Mouse (Mus musculus) spleen, postnatal 14 days (tissue): ENCODE results near the gene Bco2.
A peak's percentile ranks its signal among the peaks of the same experiment; 100 is the strongest.

ENCODE experiments used
- DNase-seq, 2 experiments: peaks; one replicate each; pipeline ENCODE4 v3.0.0; 2021 to 2022; ENCODE audit warnings: low spot score in 2 of 2

Gene Bco2

DNA sequence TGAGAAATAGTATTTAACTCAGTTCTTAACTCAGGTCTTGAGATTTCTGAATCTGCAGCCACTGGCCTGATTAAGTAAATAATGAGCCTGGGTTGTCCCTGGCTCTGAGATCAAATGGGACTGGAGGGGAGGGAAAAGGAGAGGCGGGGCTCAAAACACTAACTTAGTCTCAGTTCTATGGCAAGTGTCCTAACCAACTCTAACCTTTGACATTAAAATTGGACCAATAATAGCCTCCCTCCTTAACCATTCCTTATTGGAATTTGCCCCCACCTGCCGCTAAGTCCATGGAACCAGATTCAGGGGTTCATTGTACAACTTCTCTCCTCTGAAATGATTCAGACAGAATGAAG is at the start of gene Bco2:
TSS of gene Bco2 (minus strand) at position 88 of the 353 bp plus-strand sequence.
- DNase-seq = no peak

DNA sequence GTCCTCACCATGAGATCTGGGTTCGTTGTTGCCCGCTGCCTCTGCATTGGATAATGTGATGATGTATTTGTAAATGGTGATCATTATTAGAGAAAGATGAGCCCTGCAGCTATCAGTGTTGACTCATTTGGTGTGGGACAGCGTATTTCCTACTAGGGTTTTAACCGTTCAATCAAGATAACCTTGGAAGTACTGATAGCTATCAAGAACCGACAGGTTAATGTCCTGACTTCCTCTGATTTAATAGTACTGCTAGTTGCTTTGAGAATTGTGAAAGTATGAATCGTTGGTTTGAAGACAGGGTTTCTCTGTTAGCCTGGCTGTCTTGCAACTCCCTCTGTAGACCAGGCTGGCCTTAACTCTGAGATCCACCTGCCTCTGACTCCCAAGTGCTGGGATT is 49.4 kb upstream of the Bco2 start:
- no peak for DNase-seq

DNA sequence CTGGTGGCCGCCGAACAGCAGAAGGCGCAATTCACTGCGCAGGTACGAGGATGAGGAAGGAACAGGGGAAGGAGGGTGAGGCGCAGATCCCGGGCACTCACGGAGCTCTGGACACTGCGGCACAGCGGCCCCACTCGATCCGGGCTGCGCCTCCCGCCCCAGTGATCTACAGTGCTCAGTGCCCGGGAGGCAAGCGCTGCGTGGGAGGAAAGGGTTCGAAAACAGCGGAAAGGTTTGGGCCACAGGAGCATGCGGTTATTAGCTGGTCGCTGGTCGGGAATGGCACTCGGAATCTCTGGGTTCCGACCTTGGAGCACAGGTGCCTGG is 49.0 kb upstream of the Bco2 start:
- DNase-seq = no peak

DNA sequence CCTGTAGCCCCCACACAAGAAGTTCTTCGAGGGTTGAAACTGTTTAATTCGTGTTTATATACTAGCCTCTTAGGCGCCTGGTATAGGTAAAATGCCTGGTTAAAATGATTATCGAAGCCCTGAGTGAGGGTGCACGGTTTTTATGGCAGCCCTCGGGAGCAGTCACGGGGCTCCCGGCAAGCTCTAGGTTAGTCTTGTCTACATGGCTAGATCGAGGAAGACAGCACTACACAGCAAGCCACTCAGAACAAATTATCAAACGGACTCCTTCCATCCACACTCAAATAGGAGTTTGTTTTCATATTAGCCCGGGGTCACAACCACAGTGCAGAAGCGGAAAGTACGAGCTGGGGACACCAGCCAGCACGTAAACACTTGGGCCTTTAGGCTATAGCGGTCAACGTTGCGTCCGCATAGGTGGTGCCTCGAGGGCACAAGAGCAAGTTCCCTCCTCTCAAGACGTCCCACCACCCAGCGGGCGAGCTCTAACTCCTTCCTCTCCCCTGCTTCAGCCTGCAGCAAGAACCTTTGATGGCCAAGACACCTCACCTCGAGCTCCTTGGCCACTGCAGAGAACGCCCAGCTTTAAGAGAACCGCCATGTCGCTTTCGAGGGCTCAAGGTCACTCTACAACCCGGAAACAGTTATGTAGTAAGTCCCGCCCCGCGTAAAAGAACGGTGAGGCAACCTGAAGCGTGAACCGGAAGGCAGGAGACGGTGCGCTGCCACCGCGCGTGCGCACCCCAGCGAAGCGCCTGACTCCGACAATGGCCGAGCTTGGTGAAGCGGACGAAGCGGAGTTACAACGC is 48.4 kb upstream of the Bco2 start, which contains the start of the genes Sdhd and Timm8b:
TSS of gene Sdhd (minus strand) at position 624 of the 809 bp plus-strand sequence.
TSS of gene Timm8b (plus strand) at position 722 of the 809 bp plus-strand sequence.
- peak; percentile 85 to 90 for DNase-seq

DNA sequence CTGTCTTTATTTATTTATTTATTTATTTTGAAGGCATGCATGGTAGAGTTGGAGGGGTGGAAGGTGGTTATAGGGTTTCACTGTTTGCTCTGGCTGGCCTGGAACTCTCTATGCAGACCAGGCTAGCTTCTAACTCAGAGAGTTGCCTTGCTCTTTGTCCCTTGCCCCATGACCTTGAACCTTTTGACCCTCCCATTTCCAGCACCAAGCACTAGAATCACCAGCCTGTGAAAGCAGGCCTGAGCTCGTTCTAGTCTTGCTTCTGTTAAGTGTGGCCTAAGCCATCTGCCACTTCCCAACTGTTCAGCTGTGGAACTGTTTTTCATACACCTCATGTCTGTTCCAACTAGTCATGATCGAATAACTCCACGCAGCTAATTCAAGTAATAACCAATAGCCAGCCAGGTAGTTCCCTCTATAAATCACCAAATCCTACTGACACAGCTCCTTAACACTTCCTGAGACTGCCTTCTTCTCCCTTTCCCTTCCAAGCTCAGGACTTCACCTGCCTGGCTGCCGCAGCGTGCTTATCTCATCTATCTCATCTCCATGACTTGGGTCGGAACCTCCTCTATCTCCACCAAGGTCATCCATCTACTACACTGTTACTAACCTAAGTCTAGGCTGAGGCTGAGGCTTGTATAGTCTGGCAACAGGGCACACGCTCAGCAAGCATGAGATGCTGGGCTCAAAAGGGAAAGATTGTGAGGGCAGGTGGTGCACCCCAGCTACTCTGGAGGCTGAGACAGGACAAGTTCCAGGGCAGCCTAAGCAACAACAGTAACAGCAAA is 47.3 kb upstream of the Bco2 start:
- DNase-seq = no peak

DNA sequence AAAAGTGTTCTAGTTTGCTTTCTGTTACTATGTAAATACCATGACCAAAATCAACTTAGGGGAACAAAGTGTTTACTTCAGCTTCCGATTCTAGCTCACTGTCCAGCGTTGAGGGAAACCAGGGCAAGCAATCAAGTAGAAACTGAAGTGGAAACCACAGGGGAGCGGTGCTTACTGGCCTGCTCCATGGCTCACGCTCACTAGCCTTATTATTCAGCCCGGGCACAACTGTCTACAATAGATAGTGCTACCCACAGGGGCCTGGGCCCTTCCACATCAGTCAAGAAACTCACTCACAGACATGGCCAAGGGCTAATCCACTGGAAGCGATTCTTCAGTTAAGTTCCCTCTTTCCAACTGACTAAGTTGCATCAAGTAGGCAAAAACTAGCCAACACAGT is 46.6 kb upstream of the Bco2 start:
- DNase-seq = no peak

DNA sequence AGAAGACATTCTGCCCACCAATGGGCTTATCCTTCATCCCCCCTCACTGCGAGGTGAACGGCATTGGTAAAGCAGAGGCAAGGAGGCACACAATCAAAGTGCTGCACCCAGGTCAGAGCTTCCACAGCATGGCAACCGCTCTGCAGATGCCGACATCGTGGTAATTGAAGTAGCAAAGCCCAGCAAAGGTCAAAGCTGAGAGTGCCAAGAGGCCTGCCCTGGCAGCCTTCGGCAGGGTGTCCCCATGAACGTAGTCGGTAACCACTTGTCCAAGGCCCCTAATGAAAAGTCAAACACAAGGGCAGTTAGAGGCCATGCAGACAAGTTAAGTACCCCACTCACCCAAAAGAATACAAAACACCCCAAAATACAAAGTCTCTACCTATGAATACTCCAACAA is 42.0 kb upstream of the Bco2 start:
- DNase-seq = no peak

DNA sequence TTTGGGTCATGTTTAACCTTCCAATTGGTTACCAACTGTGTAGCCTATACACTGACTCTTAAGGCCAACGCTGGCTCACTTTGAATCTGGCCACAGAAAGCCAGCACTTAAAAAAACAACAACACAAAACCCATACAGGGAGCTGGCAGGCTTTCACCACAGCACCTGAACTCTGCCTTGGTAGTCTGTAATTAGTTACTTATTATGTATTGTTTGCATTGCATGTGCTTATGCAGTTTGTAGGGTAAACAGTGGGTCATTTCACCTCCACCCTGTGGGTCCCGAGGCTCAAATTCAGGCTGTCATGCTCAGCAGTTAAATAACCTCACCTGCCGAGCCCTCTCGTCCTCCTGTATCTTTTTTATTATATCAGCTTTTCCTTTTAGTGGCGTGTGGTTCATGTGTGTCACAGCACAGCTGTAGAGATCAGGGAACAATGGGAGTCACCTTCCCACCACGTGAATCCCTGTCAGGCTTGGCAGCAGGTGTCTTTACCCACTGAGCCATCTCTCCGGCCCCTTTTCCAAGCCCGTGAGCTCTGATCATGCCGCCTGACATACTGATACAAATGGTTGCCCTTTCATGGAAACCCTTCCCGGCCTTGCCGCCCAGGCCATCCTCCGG is 39.9 kb upstream of the Bco2 start:
- no peak for DNase-seq

DNA sequence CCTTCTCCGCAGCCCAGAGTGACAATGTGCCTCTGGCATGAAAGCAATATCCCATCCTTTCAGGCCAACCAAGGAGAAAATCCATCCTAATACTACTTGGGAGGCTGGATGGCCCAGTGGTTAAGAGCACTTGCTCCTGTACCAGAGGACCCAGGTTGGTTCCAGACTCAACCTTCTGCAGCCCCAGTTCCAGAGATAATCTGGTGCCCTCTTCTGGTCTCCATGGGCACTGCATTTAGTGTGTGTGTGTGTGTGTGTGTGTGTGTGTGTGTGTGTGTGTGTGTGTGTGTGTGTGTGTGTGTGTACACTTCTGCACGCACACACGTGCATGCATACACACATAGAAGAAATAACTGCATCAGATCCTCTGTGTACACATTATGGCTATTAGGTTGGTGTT is 38.6 kb upstream of the Bco2 start:
- DNase-seq = peak; percentile 12 to 56

DNA sequence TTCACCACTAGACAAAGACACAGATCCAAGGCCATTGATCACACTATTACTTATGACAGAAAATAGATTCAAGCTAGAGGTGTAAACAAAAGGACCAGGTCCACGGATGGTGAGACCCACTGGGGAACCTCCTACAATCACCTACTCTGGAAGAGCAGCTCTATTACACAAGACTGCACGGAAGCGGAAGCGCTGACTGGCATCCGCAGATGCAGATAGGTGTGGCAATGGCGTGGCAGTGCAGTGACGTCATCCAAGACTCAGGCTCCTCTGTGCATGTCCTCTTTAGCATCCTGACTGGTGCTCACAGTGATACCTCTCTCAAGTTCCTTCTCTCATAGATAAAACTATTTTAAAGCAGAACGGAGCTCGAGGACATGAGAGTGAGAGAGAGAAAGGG is 38.0 kb upstream of the Bco2 start:
- DNase-seq = no peak

DNA sequence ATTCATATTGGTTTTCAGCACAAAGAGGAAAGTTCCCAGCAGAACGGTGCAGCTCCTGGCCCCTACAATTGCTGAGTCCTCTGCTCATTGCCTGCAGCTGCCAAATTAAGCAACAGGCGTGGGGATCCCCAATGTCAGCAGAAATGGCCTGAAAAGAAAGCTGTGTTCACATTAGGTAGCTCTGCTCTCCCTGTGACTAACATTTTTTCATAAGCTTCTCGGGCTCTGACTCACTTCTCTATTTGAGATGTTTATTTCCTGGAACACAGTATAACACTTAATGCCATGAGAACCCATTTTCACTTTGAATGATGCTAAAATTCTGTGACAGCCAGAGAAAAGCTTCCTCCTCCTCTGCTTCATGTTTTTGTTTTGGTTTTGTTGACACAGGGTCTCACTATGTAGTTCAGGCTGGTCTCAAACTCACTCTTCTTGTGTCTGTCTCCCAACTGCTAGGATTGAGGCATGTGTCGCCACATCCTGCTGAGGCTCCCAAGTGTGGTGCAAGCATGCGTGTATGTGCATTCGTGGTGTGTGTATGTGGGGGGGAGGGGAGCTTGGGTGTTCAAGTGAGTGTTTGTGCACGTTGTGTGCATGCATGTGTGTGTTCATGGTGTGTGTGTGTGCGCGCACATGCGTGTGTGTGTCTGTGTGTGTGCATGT is 36.0 kb upstream of the Bco2 start:
- DNase-seq = no peak

DNA sequence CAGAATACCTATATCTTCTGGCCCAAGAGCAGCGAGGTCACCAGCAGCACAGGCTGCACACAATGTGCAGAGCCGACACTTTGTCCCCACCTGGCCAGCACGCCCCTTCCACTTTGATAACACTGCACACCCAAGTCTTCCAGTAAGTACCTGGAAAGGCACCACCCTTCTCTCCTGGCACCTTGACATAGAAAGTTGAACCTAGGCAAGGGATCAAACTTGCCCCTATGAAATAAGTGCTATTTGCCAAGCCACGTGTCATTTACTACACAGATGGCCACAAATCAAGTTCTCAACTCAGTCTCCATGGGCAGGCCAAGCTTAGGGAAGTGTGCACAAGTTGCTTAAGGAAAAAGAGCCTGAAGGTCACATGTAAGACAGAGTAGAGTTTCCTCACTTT is 32.0 kb upstream of the Bco2 start:
- no peak for DNase-seq

DNA sequence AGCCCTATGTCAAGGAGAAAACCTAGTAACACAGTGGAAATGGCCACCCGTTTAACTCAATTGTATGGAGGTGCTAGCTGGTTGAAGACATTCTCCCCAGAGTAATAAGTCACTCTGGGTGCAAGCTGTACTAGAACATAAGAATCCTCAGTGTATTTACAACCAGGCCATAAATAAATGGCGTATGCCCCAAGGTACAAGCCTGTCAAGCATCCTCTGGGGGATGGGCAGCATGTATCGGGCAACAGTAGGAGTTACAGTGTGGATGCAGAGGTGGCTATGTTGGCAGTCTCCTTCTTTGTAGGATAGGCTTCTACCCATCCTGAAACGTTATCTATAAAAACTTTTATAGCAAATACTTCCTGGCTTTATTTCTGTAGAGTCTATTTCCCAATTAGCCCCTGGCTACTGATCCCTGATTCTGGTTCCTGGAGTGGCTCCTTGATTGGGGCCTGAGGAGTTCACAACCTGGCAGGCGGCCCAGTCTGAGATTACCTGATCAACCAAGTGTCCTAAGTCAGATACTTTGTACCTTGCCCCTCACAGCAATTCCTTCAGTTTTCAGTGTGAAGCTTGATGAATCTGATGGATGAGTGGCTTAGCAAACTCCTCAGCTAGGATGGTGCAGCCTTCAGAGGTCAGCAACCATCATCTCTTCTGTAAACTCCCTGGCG is 30.3 kb upstream of the Bco2 start:
- no peak for DNase-seq

DNA sequence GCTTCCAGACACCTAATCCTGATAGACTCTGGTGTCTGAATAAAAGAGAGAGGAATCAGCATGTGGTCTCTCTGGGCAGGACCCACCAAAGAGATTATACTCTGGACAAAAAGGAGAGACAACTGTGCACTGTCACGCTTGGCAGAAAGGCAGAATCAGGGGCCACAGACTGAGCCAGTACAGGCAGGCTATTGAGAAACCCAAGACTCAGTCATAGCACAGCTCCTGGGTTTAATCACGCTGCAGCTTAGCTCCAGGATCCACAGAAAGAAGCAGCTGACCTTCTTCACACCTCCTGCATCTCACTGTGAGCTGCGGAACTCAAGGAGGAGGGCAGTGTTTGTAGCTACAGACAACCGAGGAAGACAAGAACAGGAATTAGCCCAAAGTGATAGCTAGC is 25.4 kb upstream of the Bco2 start:
- no peak for DNase-seq

DNA sequence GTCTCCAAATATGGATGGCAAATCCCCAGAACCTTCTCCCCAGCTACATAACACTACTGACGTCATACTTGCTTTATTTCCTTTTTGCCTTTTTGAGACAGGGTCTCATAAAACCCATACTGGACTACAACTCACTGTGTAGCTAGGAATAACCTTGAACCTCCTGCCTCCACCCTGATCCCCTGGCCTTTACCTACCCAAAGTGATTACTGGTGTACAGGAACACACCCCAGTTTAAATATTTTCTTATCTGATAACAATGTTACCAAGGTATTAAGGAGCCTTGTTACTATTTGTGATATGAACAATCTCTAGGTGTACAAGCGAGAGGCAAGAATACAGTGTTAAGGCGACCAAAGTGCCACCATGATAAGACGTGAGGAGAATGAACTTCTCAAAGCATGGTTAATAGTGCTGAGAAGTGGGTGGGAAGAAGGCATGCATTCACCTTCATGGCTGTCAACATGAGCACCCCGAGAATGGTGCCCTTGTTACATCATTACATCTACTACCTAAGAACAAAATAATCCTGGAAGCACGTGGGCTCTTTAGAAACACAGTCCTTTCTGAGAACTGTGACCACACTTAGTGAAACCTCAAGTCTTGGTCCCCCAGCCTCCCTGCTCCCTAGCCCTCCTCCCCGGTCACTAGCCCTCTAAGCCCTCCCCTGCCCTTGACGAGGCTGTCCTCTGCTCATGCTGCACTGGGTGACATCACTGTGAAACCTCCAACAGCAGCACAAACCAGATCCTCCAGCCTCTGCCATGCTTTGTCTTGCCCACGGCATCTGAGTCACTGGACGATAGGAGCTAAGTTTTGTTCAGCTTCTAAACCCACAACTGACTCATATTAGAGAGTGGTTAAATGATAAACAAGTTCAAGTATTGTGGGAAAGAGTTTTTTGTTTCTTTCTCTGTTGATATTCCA is 14.9 kb upstream of the Bco2 start:
- DNase-seq = no peak

DNA sequence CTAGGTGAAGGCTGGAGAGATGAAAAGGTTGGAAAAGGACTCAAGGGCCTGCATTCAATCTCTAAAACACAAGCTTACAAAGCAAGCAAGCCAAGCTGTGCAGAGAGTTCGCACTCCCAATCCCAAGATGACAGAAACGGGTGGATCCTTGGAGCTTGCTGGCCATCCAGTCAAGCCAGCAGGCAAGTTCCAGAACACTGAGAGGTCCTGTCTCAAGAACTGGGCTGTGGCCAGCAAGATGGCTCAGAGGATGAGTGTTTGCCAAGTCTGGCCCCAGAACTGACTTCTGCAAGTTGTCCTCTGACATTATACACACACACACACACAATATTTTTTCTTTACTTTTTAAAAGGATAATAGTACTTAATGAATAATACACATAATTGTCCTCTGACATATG is 12.9 kb upstream of the Bco2 start:
- DNase-seq = no peak

DNA sequence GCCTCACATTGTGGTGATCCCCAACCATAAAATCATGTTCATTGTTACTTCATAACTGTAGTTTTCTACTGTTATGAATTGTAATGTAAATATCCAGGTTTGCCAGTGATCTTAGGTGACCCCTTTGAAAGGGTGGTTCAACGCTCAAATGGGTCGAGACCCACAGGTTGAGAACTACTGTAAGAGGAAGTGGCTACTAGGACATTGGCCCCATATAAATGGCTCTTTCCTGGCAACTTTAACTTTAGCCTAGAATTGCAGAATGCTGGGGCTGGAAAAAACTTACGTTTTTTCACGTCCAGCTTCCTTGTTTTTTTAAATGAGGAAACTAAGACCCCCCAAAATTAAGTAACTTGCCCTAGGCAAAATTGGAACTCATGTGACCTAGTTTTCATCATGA is 12.4 kb upstream of the Bco2 start:
- DNase-seq = no peak

DNA sequence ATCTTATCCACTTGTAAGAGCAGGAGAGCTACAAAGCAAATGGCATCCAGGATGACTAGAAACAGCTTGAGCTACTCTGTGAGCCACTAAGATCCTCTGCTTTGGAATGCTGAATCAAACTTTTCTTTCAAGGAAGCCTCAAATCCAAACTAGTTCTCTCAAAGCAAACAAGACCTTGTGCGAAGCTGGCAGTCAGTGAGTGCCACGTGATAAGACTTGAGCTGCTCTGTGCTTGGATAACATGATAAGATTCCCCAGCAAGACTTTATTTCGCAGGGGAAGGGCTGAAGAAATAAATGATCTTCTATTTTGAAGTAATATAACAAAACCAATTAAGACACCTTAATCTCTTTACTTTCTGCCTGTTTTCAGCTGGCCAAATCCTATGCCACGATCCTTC is 11.0 kb upstream of the Bco2 start:
- no peak for DNase-seq

DNA sequence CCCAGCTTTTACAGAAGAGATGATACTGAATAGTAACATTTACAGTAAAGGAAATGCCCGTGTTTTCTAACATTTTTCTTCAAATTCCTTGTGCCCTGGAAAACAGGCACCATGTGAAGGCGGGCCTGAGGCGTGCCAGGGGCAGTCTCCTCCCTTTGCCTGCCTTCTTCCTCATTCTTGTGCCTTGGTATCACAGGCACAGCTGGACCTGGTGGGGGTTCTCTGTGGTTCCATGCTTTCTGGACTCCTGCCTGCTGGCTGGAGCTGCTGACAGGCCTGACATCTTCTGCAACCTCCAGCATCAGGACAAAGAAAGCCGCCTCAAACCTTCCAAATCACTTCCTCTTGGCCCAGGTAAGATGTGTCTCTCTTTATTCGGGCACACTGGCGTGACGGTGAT is 10.2 kb upstream of the Bco2 start:
- DNase-seq = no peak

DNA sequence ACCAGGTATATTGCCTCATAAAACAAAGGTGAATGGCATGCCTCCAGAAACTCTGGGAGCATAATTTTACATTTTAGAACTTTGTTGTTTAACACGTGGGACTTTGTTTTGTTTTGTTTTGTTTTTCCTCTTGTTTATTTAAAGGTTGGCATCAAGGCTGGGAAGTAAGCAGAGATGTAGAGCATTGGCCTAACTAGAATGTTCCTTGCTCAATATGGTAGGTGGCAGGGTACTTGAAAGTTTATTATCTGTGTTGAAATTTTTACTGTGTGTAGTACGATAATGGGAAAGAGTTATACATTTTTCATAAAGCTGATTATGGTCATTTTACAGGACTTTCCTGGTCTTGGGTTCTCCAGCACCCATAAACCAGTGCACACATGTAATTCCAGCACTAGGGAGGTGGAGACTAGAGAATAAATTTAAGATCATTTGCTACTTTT is 7.0 kb upstream of the Bco2 start:
- DNase-seq = no peak
